Mouse (Mus musculus) liver, adult 2 months (tissue): ENCODE data around the gene Lgsn.

Experiments
- CTCF ChIP-seq: fragments of 200-500 bp; IDR thresholded peaks from 2 replicates; pipeline ENCODE4 v1.5.1; 2011; ENCODE audit warnings: low read depth, low read length, control low read depth
- POLR2A ChIP-seq: fragments of 200-500 bp; IDR thresholded peaks from 2 replicates; pipeline ENCODE4 v1.6.1; 2011; ENCODE audit warnings: low read length, control low read depth; ENCODE audit not compliant: insufficient read depth; ENCODE audit errors: extremely low read depth

GRCm38 (mm10) chr1:31138387-31138786, 37.8 kb upstream of the Lgsn start:
- TF ChIP-seq POLR2A (no peak), CTCF (no peak)
